Mouse (Mus musculus) liver, embryonic 15.5 days (tissue): ENCODE results near the gene Ephb1. TPM values are rescaled to one million over a fixed set of nuclear protein-coding genes. Genes with fewer than 3 reads are reported as not detected.

ENCODE experiments used
- ATAC-seq: fragments of 200-750 bp; cut with Nextera tagmentation; 2 replicates; pipeline ENCODE4 v1.8.0; 2017; ENCODE audit warnings: moderate number of reproducible peaks, mild to moderate bottlenecking, moderate library complexity; ENCODE audit not compliant: insufficient read depth
- H3K27ac ChIP-seq: fragments of 300-500 bp; sonication (generic); replicated peaks from 2 replicates; pipeline ENCODE4 v1.5.1; 2015; ENCODE audit warnings: mild to moderate bottlenecking, inconsistent platforms
- H3K27me3 ChIP-seq: fragments of 300-500 bp; sonication (generic); 2 replicates; pipeline ENCODE4 v1.6.1; 2015; ENCODE audit warnings: mild to moderate bottlenecking, inconsistent platforms
- H3K36me3 ChIP-seq: fragments of 300-500 bp; sonication (generic); replicated peaks from 2 replicates; pipeline ENCODE4 v1.6.1; 2015; ENCODE audit warnings: moderate library complexity, mild to moderate bottlenecking, inconsistent platforms
- H3K4me1 ChIP-seq: fragments of 300-500 bp; sonication (generic); replicated peaks from 2 replicates; pipeline ENCODE4 v1.6.1; 2015; ENCODE audit warnings: inconsistent platforms
- H3K4me2 ChIP-seq: fragments of 300-500 bp; sonication (generic); 2 replicates; pipeline ENCODE4 v1.6.1; 2015; ENCODE audit warnings: moderate library complexity, mild to moderate bottlenecking, inconsistent platforms
- H3K4me3 ChIP-seq: fragments of 300-500 bp; sonication (generic); replicated peaks from 2 replicates; pipeline ENCODE4 v1.5.1; 2015; ENCODE audit warnings: mild to moderate bottlenecking, inconsistent platforms
- H3K9ac ChIP-seq: fragments of 300-500 bp; sonication (generic); 2 replicates; pipeline ENCODE4 v1.6.1; 2015; ENCODE audit warnings: moderate library complexity, mild to moderate bottlenecking, inconsistent platforms
- H3K9me3 ChIP-seq: fragments of 300-500 bp; sonication (generic); replicated peaks from 2 replicates; pipeline ENCODE4 v1.6.1; 2016; ENCODE audit warnings: inconsistent platforms
- WGBS: fragments of 180-500 bp; shearing (Covaris S2); methylation state at CpG from one replicate; pipeline ENCODE4 v1.1.7; 2015; ENCODE audit warnings: mixed read lengths; ENCODE audit not compliant: insufficient replicate concordance; 5-methylcytosine and 5-hydroxymethylcytosine counted together
- microRNA-seq: library from miRNA; unstranded; fragments of <30 nt; microRNA quantifications from one replicate; pipeline ENCODE4, GENCODE M21; 2016
- polyA plus RNA-seq: library from polyadenylated mRNA; unstranded; fragments of >200 nt; fragmentation: Nextera tagmentation; extraction: Ambion mirVana; gene quantifications from 2 replicates; pipeline ENCODE4 v1.2.1, GENCODE M21; 2015

Gene Ephb1
- polyA plus RNA-seq, 1 experiment from 2014 or later: 0.20 TPM

- Histone ChIP-seq H3K27me3 (no peaks in the 10 kb centered on the region), H3K9ac (no peak overlapping the region), H3K4me3 (no peak overlapping the region), H3K4me1 (no peaks in the 10 kb centered on the region), H3K9me3 (no peaks in the 10 kb centered on the region), H3K27ac (no peak overlapping the region), H3K36me3 (no peaks in the 10 kb centered on the region), H3K4me2 (no peak overlapping the region)
- WGBS: 44% methylated on average over 6 of the region's 6 CpGs
- no peak for ATAC-seq
These were observed 446.7 kb downstream of the Ephb1 start for GRCm38 (mm10) chr9:101907747-101908255.

GRCm38 (mm10) chr9:101903406-101903805 lies 451.1 kb downstream of the Ephb1 start:
- no peak for ATAC-seq
- no peak overlapping the region for H3K4me3 ChIP-seq
- no peaks in the 10 kb centered on the region for H3K27me3 ChIP-seq
- H3K27ac ChIP-seq: no peak overlapping the region
- H3K4me2 ChIP-seq: no peak overlapping the region
- 74% methylated on average over 3 of the region's 3 CpGs for WGBS
- no peaks in the 10 kb centered on the region for H3K36me3 ChIP-seq
- H3K4me1 ChIP-seq: no peaks in the 10 kb centered on the region
- H3K9me3 ChIP-seq: no peaks in the 10 kb centered on the region
- H3K9ac ChIP-seq: no peak overlapping the region

DNA sequence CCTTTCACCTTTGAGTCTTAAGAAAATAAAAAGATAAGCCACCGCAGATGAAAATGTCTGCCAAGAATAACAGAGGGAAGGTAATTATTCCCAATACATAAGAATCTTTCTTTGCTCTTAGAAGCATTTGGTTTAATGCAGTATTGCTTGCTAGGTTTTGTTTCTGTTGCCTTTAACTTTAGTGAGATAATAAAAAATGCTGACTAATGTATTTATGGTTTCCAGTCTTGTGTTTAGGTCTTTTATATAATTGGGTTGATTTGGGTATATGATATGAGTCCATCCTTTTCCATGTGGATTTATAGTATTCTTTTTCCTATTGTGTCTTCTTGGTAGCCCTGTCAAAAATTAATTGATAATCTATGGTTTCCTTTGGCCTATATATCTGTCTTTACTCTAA lies 456.6 kb downstream of the Ephb1 start:
- WGBS: 77% methylated on average over 1 of the region's 1 CpGs
- H3K27ac ChIP-seq: no peak overlapping the region
- H3K4me2 ChIP-seq: no peak overlapping the region
- no peaks in the 10 kb centered on the region for H3K36me3 ChIP-seq
- H3K9ac ChIP-seq: no peak overlapping the region
- no peaks in the 10 kb centered on the region for H3K4me1 ChIP-seq
- no peak for ATAC-seq
- no peaks in the 10 kb centered on the region for H3K9me3 ChIP-seq
- H3K27me3 ChIP-seq: no peaks in the 10 kb centered on the region
- H3K4me3 ChIP-seq: no peak overlapping the region

DNA sequence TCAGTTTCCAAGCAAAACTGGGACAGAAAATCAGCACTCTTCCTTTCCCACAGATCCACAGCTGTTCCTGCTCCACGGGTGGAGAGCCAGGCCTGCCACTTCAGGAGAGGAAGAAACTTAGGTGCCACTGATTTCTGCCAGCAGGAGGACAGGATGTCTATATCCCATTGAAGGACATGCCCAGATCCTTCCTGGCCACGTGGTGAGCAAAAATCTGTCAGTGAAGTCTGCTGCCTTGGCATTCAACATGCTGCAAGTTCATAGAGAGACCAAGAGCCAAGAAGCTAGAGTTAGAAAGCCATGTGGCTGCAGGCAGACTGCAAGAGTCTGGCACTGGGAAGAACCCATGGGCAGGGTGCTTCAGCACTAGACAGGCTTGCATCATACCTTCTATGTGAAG lies 471.2 kb downstream of the Ephb1 start:
- no peaks in the 10 kb centered on the region for H3K4me1 ChIP-seq
- no peaks in the 10 kb centered on the region for H3K36me3 ChIP-seq
- H3K9me3 ChIP-seq: no peaks in the 10 kb centered on the region
- no peak for ATAC-seq
- no peak overlapping the region for H3K4me2 ChIP-seq
- no peak overlapping the region for H3K27ac ChIP-seq
- 26% methylated on average over 2 of the region's 2 CpGs for WGBS
- H3K9ac ChIP-seq: no peak overlapping the region
- no peak overlapping the region for H3K4me3 ChIP-seq
- H3K27me3 ChIP-seq: no peaks in the 10 kb centered on the region

GRCm38 (mm10) chr9:101877109-101877987 lies 477.1 kb downstream of the Ephb1 start:
- no peaks in the 10 kb centered on the region for H3K9me3 ChIP-seq
- 57% methylated on average over 11 of the region's 11 CpGs for WGBS
- H3K4me3 ChIP-seq: no peak overlapping the region
- no peak overlapping the region for H3K27ac ChIP-seq
- no peak overlapping the region for H3K4me2 ChIP-seq
- H3K4me1 ChIP-seq: no peaks in the 10 kb centered on the region
- no peaks in the 10 kb centered on the region for H3K36me3 ChIP-seq
- no peak overlapping the region for H3K9ac ChIP-seq
- no peaks in the 10 kb centered on the region for H3K27me3 ChIP-seq
- no peak for ATAC-seq

- no peaks in the 10 kb centered on the region for H3K4me1 ChIP-seq
- no peaks in the 10 kb centered on the region for H3K9me3 ChIP-seq
- H3K9ac ChIP-seq: no peak overlapping the region
- H3K27ac ChIP-seq: no peak overlapping the region
- ATAC-seq: no peak
- no peaks in the 10 kb centered on the region for H3K36me3 ChIP-seq
- no peak overlapping the region for H3K4me2 ChIP-seq
- H3K4me3 ChIP-seq: no peak overlapping the region
- WGBS: 51% methylated on average over 1 of the region's 1 CpGs
- H3K27me3 ChIP-seq: no peaks in the 10 kb centered on the region
These were observed 479.2 kb downstream of the Ephb1 start for GRCm38 (mm10) chr9:101875306-101875705.

Small RNA genes lying within 50 kb of the gene (microRNA-seq; reads per million reads assigned to microRNA genes)
- gene Mir7243: not detected

Other genes with a start within 250 kb of the Ephb1 start
- 0.05 and 0.20 TPM in 2 replicates for gene Ky, start 151.1 kb upstream of the Ephb1 start, polyA plus RNA-seq